Mouse (Mus musculus): Measurements from ENCODE around the gene Sfxn3. TPM values are rescaled to one million over a fixed set of nuclear protein-coding genes. Genes with fewer than 3 reads are reported as not detected.

Sfxn3 gene
- polyA plus RNA-seq, 1 experiment from 2014 or later = 6.9 TPM

DNA sequence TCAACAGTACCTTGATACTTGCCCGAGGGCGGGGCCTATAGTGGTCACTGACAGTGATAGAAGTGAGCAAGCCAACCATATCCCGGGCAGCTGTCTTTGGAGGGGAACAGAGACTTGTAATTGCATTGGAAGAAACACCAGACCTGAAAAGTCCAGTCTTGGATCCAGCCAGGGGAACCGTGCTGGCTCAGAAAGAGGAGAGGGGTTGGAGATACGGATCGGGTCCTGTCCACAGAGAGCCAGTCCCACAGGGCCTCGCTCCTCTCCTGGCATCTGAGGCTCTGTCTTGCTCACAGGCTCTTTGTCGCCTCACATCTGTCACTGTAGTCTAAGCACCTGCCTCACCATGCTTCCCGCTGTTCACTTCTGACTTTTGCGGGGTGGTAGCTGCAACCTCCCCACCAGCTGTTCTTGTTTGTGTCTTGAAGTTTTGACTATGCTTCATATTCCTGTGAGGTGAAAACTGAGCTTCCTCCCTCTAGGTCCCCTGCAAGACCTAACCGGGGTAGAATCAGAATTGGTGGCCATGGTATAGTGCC, 2.8 kb upstream of the Sfxn3 start:
- H3K9me3 ChIP-seq = no peaks in the 10 kb centered on the region
- H3K27me3 ChIP-seq (ENCODE audit: poor library complexity, severe bottlenecking) = peaks cover 95% of the 10 kb centered on the region
- no peaks in the 10 kb centered on the region for H3K36me3 ChIP-seq (replicated peaks)
- no peak overlapping the region for H3K4me3 ChIP-seq
- H3K4me1 ChIP-seq = peaks cover 47% of the 10 kb centered on the region
- WGBS = 69% methylated on average over 11 of the region's 11 CpGs
- DNase-seq (ENCODE audit: extremely low spot score, low spot score) = no peak
- no peak overlapping the region for H3K27ac ChIP-seq

DNA sequence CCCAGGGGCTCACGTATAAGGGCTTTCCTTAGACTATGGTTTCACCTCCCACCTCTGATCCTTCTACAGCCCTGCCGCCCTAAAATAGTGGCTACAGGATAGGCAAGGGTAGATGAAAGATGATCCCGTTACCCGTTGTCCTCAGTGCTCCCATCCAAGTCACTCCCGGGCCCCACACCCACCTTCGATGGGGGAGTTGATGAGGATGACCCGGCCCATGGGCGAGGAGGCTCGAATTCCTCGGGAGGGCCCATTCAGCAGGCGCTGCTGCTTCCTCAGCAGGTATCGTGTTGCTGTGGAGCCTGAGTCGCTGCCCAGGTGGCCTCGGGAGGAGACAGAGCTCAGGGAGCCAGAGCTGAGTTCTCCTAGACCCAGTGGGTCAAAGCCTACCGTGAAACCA, 2.1 kb upstream of the Sfxn3 start:
- peaks cover 42% of the 10 kb centered on the region for H3K4me1 ChIP-seq
- H3K4me3 ChIP-seq = no peak overlapping the region
- H3K9me3 ChIP-seq = no peaks in the 10 kb centered on the region
- WGBS = 48% methylated on average over 15 of the region's 15 CpGs
- no peaks in the 10 kb centered on the region for H3K36me3 ChIP-seq (replicated peaks)
- no peak overlapping the region for H3K27ac ChIP-seq
- DNase-seq (ENCODE audit: extremely low spot score, low spot score) = no peak
- peaks cover 90% of the 10 kb centered on the region for H3K27me3 ChIP-seq (ENCODE audit: poor library complexity, severe bottlenecking)

DNA sequence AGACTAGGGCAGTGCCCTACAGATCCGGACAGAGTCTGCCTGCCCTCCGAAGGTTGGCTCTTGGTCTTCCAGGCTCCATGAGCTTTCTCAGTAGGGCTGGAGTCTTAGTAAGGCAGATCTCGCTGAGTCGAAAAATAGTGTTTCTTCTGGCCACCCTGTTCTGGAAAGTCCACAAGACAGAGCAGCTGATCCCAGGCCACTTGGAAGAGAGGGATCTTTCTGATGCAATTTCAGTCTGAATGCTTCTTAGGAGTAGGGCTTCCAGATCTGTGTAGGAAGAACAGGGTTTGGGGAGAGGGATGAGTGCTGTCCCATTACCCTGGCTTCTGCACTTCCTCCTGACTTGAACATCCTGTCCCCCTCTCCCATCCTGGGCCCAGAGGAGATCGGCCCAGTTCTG, 1.7 kb upstream of the Sfxn3 start, which contains the start of gene Pdzd7:
TSS of gene Pdzd7 (minus strand) at position 67 of the 400 bp plus-strand sequence.
- Histone ChIP-seq H3K9me3 (no peaks in the 10 kb centered on the region), H3K4me1 (peaks cover 37% of the 10 kb centered on the region), H3K27me3 (ENCODE audit: poor library complexity, severe bottlenecking) (peaks cover 86% of the 10 kb centered on the region), H3K4me3 (peak within 1 kb of the TSS; percentile 65), H3K36me3 (replicated peaks) (no peaks in the 10 kb centered on the region), H3K27ac (no peak within 1 kb of the TSS)
- WGBS = 87% methylated on average over 5 of the region's 5 CpGs
- no peak for DNase-seq (ENCODE audit: extremely low spot score, low spot score)

DNA sequence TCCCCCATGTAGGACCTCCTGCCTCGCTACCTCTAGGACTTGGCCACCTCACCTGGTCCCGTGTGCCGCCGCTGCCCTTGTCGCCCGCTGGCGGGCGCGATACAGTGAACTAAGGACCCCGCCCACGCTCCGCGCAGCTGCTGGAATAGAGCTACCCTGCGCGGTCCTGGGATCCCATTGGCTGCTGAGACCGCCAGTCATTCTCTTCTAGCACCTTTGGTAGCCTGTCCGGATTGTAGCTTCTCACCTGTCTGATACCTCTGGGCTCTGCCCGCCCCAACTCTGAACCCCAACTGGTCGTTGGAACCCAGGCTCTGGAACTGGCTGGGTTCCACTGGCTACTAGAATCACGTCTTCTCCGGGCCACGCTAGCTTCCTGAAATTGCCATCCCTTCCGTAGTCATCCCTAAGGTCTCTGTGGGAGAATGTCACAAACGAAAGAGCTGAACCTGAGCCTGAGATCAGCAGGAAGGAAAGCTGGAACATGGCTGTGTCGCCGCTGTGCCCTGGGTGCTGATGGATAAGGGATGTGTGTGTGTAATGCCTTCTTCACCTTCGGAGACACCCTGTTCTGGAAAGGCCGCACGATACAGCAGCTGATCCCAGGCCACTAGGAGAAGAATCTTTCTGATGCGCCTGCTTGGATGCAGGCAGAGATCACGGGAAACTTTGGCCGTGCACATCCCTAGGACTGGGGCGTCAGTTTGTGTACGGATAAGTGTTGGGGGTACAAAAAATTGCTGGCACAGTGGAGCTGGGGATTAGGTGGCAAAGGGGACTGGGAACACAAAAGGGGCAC, 581 bp upstream of the Sfxn3 start:
- no peaks in the 10 kb centered on the region for H3K9me3 ChIP-seq
- peak; percentile 65 for DNase-seq (ENCODE audit: extremely low spot score, low spot score)
- 2% methylated on average over 34 of the region's 34 CpGs for WGBS
- peak overlapping the region; percentile 65 for H3K4me3 ChIP-seq
- H3K36me3 ChIP-seq (replicated peaks) = no peaks in the 10 kb centered on the region
- peaks cover 75% of the 10 kb centered on the region for H3K27me3 ChIP-seq (ENCODE audit: poor library complexity, severe bottlenecking)
- peaks cover 29% of the 10 kb centered on the region for H3K4me1 ChIP-seq
- H3K27ac ChIP-seq = peak overlapping the region; percentile 87

DNA sequence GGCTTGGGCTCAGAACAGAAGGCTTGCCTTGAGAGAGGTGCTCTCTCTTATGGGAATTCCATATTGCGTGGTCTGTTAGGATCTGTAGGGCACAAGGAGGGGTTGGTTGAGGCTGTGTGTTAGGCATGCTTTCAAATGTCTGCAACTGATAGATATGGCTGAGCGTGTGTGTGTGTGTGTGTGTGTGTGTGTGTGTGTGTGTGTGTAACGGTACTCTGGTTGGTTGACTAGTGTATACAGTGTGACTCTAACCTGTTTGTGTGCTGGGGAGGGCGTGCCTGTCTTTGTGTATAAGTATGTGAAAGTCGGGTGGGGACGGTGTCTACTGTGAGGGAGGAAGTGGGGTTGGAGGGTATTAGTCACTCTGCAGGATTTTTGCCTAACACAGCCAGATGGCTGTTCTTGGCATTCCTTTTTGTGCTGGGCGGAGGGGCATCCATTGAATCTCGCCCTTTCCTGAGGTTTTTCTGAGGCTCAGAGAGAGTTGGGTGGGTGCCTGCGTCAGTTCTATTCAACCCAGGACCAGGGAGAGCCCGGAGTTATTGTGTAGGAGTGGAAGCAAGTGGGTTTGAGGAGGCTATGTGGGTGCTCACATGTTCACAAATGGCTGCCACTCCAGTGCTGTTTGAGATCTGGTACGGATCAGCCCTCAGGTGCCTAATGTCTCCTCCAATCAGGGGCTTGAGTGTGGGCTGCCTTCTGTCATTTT, 786 bp downstream of the Sfxn3 start:
- DNase-seq (ENCODE audit: extremely low spot score, low spot score) = no peak
- peak overlapping the region; percentile 87 for H3K27ac ChIP-seq
- H3K4me1 ChIP-seq = peaks cover 29% of the 10 kb centered on the region
- H3K36me3 ChIP-seq (replicated peaks) = no peaks in the 10 kb centered on the region; the same call in none of the 2 replicates
- peaks cover 66% of the 10 kb centered on the region for H3K27me3 ChIP-seq (ENCODE audit: poor library complexity, severe bottlenecking)
- H3K4me3 ChIP-seq = peak overlapping the region; percentile 65
- 67% methylated on average over 11 of the region's 11 CpGs for WGBS
- no peaks in the 10 kb centered on the region for H3K9me3 ChIP-seq

DNA sequence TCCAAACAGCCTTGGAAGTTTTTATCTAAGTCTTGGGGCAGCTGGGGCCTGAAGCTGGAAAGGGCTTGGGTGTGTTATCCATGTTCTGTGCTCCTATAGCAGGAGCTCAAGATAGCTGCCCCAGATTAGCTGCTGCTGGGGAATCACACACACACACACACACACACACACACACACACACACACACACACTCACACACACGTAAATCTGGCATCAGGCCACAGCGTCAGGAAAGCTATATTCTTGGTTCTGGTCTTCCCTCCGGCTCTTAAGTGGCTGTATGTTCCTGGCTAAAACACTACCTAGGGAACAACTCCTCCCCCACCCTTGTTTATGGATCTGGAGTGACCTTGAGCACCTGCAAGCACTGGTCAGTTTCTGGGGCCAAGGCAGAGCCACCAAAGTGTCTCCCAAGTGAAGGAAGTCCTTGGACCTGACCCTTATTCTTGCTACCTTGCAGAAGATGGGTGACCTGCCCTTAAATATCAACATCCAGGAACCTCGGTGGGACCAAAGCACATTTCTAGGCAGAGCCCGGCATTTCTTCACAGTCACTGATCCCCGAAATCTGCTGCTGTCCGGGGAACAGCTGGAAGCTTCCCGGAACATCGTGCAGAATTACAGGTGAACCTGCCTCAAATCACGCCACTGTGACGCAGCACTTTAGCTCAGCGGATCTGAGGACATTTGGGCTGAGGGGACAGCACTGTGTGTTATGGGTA, 1.5 kb downstream of the Sfxn3 start:
- Histone ChIP-seq H3K9me3 (no peaks in the 10 kb centered on the region), H3K27ac (0 out of 2 replicates have a peak overlapping the region, but pooled peaks have one; percentile 87), H3K4me1 (peaks cover 29% of the 10 kb centered on the region), H3K27me3 (ENCODE audit: poor library complexity, severe bottlenecking) (peaks cover 59% of the 10 kb centered on the region), H3K4me3 (peak overlapping the region; percentile 65), H3K36me3 (replicated peaks) (peaks cover 4% of the 10 kb centered on the region)
- no peak for DNase-seq (ENCODE audit: extremely low spot score, low spot score)
- 91% methylated on average over 12 of the region's 12 CpGs for WGBS

DNA sequence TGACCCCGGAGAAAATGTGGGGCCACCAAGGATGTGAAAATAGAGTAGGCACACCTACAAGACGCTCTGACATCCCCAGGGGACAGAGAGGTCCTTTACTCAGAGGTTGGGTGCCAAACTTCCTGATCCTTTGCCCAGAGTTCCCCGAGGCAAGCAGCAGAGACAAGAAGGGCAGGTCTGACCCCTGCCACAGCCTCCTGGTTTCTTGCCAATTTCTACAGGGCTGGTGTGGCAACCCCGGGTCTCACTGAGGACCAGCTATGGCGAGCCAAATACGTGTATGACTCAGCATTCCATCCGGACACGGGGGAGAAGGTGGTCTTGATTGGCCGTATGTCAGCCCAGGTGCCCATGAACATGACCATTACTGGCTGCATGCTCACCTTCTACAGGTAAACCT, 2.2 kb downstream of the Sfxn3 start:
- Histone ChIP-seq H3K9me3 (no peaks in the 10 kb centered on the region), H3K27ac (no peak overlapping the region), H3K27me3 (ENCODE audit: poor library complexity, severe bottlenecking) (peaks cover 52% of the 10 kb centered on the region), H3K36me3 (replicated peaks) (peaks cover 4% of the 10 kb centered on the region), H3K4me1 (peaks cover 29% of the 10 kb centered on the region), H3K4me3 (no peak overlapping the region)
- DNase-seq (ENCODE audit: extremely low spot score, low spot score) = no peak
- 84% methylated on average over 9 of the region's 9 CpGs for WGBS

DNA sequence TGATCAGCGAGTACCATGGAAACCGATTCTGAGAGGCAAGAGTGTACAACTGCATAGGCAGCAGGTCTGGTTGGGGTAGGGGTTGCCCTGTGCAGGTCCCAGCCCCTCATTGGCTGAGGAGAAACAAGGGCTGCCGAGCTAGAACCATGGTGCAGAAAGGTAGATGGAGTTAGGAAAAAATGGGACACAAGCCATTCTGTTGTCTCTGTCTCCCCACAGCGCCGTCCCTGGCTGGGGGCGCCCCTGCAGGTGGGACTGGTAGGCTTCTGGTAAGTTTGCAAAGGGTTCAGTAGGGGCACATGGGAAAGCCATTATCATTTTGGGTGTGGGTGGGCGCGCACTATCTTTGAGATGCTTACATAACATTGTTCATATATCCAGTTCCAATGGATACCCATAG, 6.1 kb downstream of the Sfxn3 start:
- H3K27ac ChIP-seq = no peak overlapping the region
- peaks cover 26% of the 10 kb centered on the region for H3K4me1 ChIP-seq
- H3K36me3 ChIP-seq (replicated peaks) = peaks cover 4% of the 10 kb centered on the region
- H3K4me3 ChIP-seq = no peak overlapping the region
- 89% methylated on average over 8 of the region's 8 CpGs for WGBS
- DNase-seq (ENCODE audit: extremely low spot score, low spot score) = no peak
- H3K9me3 ChIP-seq = no peaks in the 10 kb centered on the region
- peaks cover 13% of the 10 kb centered on the region for H3K27me3 ChIP-seq (ENCODE audit: poor library complexity, severe bottlenecking)

DNA sequence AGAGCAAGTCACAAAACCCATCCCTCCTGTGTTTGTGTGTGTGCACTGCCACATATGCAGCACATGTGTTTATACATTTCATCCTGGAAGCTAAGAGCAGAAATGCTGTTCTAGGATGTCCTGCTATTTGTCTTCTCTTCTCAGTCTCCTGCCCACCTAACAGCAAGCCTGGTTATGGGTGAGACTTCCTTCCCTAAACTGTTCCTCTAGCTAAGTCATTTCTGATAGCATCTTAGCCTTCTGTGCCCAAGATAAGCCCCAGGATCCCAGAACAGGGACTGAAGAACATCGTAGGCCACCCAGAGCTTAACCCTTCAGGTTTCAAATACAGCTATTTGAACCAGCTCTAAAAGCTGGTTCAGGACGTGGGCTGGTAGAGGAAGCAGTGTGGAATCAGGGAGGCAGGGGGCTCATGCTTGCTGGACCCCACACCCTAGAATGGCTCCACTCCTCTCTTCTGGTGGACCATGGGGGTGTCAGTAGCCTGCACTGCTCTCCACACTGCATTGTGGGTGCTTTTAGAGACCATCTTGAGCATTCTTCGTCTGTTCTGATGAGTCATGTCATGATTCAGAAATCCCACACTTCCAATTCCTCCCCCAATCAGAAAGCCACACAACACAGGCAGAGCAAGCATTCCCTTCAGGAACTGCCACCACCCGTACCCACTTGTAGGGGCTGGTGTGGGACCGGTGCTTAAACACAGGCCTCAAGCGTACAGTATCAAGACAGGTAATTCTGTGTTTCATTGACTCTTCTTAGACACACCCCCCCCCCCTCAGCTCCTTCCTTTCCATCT, 7.8 kb downstream of the Sfxn3 start:
- H3K4me1 ChIP-seq = peaks cover 29% of the 10 kb centered on the region
- WGBS = 87% methylated on average over 6 of the region's 6 CpGs
- H3K27ac ChIP-seq = no peak overlapping the region
- no peaks in the 10 kb centered on the region for H3K9me3 ChIP-seq
- no peak overlapping the region for H3K4me3 ChIP-seq
- peaks cover 4% of the 10 kb centered on the region for H3K36me3 ChIP-seq (replicated peaks)
- H3K27me3 ChIP-seq (ENCODE audit: poor library complexity, severe bottlenecking) = no peaks in the 10 kb centered on the region
- DNase-seq (ENCODE audit: extremely low spot score, low spot score) = no peak

DNA sequence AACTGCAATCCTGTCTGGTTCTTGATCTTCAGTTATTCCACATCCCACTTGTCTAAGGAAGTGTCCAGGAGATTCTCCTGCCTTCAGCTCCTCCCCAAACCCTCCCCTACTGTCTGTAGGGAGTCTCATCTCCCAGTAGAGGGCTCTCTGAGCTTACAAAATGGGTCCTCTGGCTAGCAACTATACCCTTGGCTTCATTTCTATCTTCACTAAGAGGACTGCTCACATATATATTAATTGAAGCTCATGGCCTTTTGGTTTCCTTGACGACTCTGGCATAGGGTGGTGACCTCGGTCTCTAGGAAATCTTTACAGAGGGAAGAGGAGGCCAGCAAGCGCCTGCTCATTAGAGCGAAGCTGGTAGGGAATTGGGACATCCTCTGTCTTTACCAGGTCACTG, 9.1 kb downstream of the Sfxn3 start:
- no peak for DNase-seq (ENCODE audit: extremely low spot score, low spot score)
- Histone ChIP-seq H3K27me3 (ENCODE audit: poor library complexity, severe bottlenecking) (no peaks in the 10 kb centered on the region), H3K4me3 (no peak overlapping the region), H3K36me3 (replicated peaks) (peaks cover 4% of the 10 kb centered on the region), H3K9me3 (no peaks in the 10 kb centered on the region), H3K4me1 (peaks cover 29% of the 10 kb centered on the region), H3K27ac (no peak overlapping the region)
- 46% methylated on average over 4 of the region's 4 CpGs for WGBS

DNA sequence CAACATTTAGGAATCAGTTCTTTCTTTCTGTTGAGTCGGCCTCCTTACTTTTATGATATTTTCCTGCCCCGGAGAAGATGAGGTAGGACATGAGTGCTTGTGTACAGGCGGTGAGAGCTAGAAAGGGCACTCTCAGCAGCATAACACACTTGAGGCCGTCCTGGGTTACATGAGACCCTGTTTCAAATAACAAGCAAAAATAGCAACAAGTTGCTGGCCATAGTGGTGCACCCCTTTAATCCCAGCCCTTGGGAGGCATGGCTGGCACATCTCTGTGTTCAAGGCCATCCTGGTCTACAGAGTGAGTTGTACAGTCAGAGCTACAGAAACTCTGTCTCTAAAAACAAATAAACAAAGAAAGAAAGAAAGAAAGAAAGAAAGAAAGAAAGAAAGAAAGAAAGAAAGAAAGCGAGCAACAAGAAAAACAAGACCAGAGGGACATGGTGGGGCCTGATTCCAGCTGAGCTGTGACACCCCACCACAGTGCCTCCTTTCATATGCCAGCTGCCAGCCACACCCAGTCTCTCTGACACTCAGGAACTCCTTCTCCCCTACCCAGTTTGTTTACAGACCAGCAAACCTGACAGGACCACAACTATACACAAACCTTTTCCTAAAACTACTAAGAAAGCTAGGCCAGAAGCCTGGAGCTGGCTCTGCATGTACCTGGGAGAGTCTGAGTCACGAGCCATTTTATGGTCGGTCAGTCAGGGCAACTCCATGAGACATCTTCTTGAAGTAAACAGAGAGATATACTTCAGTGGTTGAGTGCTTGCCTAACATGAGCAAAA, 9.8 kb downstream of the Sfxn3 start:
- H3K27ac ChIP-seq = peak overlapping the region; percentile 92
- peak overlapping the region; percentile 59 for H3K4me3 ChIP-seq
- 88% methylated on average over 7 of the region's 7 CpGs for WGBS
- no peak for DNase-seq (ENCODE audit: extremely low spot score, low spot score)
- peaks cover 4% of the 10 kb centered on the region for H3K36me3 ChIP-seq (replicated peaks)
- H3K27me3 ChIP-seq (ENCODE audit: poor library complexity, severe bottlenecking) = no peaks in the 10 kb centered on the region
- H3K9me3 ChIP-seq = no peaks in the 10 kb centered on the region
- H3K4me1 ChIP-seq = peaks cover 29% of the 10 kb centered on the region
